Mouse (Mus musculus) heart, adult 9 months (tissue): Measurements from ENCODE around the gene Csf3.
"Not testable (repeated sequence)": the region's sequence is repeated elsewhere in the genome, so short reads cannot be mapped to it uniquely, and the experiment has no call there.

ENCODE experiments used
- DNase-seq, 2 experiments: peaks; one replicate each; pipeline ENCODE4 v3.0.0; 2022; ENCODE audit warnings: low spot score in 2 of 2

The Csf3 gene

DNA sequence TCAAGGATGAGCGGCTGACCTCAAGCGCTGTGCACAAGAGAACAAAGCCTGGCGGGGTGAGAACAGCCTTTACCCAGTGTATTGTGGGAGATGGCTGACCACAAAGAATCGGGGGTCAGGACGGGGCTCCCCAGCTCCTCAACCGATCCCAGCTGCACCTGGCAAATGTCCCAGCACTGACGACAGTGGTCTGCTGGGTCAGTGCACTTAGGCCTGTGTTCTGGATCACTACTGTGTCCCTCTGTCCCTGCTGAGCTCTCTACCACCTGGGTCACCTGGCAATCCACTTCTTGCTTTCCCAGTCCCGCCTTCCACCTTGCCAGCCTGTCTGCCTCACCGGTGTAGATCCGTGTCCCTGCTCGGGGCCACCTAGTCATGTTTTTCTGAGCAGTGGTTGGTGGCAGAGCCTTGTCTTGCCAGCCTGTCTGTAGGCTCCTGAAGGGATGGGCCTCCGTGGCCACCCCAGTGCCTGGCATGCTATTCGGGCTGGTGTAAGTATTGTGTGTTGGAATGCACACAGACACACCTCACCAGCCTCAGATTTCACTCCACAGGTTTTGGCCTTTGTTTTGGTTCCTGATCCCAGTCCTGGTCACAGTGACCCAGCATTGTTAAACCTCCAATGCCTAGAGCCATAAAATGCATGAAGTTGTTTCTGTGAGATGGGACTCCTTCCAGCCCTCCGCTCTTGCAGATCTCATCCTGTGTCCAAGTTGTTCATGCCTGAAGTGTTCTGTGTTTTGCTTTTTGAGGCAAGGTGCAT lies 4.4 kb upstream of the Csf3 start:
- no peak for DNase-seq

DNA sequence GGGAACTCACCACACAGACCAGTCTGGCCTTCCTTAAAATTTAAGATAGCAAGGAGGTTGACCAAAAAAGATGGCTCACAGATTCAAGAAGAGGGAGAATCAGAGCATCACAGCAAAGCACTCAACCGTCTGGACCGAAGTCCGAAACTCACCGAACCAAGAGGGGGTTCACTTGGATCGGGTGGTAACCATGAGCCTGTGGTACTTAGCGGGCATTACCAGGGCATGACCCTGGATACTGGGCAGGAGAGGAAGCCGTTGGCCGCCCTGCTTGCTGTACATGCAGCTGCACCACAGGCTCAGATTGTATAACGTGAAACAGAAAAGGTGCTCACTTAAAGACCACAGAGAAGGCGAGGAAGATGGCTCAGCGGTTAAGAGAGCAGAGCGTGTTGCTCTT lies 3.8 kb upstream of the Csf3 start:
- DNase-seq, result no peak

DNA sequence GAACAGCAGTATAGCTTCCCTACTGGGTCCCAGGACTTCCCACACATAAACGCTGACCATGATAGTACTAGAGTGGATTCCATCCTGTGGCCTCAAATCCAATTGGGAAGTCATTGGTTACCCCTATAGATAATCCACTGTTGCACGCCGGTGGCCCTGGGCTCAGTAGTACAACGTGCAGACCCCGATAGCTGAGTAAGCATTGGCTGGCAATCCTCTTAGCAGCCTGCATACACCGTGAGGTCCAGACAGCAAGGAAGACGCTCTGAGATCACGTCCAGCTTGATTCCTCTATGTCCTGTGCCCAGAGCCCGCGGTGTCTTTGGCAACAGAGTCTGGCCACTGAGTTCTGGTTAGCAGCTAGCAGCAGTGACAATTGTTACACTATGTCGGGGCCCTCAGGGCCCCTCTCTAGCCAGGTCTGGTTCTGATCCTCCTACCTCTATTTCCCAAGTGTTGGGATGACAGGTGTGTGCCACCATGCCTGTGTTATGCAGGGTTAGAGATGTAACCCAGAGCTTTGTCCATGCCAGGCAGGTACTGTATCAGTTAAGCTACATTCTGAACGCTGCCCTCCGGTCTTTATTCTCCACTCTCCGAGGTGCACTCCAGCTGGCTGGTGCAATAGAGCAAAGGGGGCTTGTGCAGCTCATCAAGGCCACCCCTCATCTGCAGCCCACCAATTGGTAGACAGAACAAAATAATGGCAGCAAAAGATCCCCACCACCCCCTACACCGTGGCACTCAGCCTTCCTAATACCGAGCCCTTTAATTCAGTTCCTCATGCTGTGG lies 2.0 kb upstream of the Csf3 start:
- no peak for DNase-seq

DNA sequence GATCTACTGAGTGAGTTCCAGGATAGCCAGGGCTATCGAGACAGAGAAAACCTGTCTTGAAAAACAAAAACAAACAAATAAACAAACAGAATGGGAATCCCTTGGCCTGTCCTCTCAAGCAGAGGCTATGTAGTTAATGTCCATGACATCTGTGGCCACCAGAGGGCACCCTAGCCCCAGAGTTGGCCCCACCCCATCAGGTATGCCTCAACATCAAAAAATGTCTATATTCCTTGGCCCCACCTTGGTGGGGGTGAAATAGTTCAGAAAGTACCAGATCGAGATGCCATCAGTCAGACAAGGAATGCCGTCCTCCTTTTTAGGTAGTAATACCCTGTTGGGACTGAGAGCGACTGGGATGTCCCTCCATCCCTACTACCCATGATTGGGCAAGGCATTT lies 1.2 kb upstream of the Csf3 start:
- DNase-seq, result peak; percentile 63 to 77

DNA sequence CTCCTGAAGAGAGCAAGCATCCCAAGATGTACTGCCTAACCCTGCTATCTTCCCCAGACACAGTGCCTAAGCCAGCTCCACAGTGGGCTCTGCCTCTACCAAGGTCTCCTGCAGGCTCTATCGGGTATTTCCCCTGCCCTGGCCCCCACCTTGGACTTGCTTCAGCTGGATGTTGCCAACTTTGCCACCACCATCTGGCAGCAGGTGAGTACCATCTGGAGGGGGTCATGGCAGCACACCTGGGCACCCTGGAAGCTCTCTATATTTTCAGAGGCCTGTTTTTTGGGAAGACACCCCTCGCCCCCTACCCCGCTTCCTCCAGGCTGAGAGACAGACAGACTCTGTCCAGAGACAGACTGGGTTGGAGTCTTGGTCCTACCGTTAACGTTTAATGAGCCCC lies 1.3 kb downstream of the Csf3 start:
- DNase-seq, result no peak

DNA sequence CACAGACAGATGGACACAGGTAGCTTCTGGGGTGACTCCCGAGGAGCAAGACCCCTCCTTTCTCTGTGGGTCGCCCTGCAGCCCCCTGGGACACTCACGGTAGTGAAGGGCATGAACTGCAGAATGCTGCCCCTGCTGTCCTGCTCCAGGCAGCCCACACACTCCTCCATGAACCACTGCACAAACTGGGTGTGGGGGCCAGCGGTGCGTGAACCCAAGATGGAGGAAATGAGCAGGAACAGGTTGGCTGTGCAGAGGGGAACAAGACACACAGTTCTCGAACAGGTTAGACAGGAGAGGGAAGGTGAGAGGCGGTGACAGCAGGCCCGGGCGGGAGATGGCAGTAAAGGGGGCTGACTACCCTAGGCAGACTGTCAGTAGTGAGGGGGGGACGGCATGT lies 4.0 kb downstream of the Csf3 start:
- DNase-seq, result no peak

DNA sequence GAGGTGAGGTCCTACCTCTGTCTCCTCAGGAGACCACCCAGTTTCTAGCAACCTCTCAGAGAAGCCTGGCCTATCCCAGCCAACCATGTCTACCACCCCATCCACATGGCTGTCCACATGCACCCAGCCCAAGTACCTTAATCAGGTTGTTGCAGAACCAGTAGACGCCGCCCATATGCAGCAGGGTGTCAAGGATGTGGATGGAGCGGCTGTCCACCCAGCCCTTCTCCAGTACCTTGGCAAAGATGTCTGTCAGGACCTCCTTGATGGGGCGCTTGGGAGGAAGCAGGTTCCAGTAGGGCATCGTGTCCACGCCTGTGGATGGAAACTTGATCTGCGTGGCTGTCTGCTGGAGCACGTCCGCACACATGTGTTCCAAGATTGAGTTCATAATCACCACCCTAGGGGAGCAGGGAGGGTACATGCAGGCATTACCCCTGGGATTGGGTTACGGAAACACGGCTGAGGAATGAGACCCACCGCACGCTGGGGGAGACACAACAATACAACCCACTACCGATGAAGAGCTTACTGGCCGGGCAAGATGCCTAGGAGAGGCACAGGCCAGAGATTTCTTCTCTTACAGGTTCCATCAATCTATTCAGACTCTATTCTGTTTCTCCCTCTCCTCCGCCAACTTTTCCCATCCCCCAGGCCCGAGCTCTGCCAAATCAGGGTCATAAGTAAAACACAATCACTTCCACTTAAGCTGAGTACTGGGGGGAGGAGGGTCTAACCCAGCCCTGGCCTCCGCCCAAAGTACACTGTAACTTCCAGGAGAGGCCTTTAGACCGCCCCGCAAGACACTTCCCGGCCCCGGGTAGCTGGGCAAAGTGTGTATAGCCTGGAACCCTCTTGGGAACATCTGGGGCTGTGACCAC lies 6.6 kb downstream of the Csf3 start:
- peak; percentile 64 to 69 for DNase-seq

DNA sequence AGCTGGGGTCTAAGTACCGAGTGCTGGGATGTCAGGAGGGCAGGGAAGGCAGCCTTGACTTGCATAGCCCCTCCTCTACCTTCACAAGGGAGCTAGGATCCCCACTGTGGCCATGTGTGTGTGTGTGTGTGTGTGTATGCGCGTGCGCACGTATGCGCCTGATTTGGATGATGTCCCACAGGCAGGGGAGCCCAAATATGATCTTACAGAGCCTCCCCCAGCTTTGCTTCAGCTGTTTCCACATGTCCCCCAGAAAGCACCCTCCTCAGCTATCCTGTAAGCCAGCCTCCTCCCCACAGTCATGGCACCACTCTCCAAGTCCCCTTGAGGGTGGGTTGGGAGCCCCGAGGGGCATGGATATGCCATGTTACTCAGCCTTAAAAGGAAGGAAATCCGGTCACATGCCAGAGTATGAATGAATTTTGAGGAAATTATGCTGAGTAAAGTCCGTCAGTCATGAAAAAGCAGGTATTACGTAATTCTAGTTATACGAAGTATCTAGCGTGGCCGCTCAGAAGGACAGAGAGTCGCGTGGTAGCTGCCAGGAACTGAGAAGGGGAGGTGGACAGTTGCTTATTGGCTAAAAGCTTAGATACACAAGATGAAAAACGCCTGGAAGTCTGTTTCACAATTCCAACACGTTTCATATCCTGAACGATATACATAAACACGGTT lies 7.4 kb downstream of the Csf3 start:
- peak; percentile 70 to 74 for DNase-seq

DNA sequence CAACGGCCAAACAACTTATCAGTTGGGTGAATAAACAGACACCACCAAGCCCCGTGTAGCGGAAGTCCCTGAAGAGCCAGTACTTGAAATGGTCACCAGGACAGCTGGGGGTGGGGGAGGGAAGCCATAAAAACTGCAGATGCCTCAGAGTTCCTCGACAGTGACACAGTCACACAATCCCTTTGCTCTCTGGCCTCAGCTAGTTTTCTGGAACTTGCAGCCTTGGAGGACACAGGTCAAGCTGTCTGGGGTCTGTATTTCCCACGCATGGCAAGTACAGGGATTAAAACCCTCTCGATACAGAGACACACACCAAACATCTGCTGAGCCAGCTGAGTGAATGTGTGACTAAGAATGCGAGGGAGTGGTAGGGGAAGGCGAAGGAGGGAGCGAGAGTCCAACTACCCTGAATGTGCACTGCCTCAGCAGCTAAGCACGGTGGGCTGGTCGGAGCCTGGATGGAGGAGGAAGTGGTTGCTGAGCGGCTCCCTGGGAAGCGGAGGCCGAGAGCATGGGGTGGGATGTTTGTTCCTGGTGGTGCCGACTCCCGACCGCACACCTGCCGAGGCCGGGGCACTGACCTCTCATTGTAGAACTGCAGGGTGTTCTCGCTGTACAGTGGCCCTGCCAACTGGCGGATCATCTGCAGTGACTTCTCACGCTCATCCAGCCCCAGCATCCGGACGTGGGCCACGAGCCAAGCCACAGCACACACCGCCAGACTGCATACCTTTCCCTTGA lies 8.1 kb downstream of the Csf3 start:
- DNase-seq, result peak; percentile 54 to 56

DNA sequence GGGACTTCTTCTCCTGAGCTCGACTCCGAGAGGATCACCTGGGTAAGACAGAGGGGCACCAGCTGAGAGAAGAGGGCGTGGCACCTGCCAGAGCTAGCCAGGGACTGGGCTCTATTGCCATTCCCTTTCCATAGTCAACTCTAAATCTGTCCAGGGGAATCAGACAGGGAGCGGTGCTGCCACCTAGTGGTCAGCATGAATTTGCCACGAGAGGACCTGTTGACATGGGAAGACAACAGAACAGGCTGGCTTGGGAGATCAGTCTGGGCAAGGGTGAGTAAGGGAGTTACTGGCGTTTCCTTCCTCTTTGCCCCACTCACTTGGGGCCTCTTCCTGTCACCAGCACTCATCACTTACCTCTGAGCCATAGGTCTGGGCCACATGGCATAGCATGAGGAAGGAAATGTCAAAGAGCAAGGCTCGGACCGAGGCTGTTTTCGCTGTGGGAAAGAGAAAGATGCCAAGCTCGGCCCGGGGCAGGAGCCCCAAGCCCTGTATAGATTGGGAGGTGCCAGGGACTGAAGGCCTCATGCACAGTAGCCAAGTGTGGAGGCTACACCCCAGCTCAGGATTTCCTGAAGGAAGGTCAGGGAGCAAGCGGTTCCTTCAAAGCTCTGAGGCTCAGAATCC lies 9.5 kb downstream of the Csf3 start:
- DNase-seq, result peak; percentile 73 to 86

DNA sequence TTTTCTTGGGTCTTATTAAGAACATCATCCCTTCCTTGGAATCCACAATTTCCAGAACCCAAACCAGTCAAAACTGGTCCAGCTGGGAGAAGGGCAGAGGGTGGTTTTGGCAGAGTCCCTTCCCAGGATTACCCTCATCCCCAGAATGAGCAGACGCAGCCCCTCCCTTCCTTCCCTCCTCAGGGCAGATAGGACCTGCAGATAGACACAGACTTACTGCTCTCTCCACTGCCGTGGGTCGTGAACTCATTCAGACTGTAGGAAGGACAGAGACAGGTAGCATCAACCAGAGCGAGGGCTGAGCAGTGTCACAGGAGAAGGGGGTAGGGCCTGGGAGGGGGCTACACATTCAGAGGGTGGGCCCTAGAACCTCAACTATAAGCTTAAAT lies 10.0 kb downstream of the Csf3 start:
- DNase-seq, result no peak

DNA sequence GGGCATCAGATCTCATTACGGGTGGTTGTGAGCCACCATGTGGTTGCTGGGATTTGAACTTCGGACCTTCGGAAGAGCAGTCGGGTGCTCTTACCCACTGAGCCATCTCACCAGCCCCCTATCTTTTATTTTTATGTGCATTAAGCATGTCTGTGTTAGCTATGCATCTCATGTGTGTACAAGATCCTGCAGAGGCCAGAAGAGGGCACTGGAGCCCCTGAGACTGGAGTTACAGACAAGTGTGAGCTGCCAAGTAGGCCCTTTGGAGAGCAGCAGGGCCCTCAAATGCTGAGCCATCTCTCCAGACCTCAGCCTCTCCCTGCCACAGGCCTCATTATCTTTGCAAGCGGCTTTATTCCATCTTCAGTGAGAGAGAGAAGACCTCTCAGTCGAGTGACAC lies 10.9 kb downstream of the Csf3 start:
- DNase-seq, result not testable (repeated sequence)

DNA sequence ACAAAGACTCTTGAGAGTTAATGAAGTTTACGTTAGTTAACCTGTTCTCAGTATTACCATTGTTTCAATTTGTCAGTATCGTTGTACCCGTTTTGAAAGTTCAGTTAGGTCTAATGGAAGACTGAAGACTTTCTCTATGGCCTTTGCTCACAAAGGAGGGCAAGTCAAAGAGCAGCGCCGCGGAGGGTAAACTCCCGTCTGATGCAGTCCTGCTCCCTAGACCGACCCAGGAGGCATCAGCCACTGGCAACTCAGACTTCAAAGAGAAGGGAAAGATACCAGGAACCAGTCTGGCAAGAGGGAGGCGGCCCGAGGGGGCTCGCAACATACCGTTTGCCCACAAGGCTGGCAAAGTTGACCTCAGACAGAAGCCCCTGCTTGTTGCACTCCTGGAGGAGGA lies 12.6 kb downstream of the Csf3 start:
- no peak for DNase-seq

DNA sequence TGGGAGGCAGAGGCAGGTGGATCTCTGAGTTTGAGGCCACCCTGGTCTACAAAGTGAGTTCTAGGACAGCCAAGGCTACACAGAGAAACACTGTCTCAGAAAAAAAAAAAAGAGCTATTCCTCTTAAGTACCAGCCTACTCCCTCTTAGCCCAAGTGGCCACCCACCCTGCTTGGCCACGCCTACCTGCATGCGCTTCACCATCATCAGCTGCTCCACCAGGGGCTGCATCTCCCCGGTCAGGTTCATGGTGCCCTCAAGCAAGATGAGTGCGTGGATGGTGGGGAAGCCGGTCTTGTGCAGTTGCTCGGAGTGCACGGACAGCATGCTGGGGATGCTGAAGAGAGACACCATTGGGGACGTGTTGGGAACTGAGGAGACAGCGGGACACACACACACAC lies 14.9 kb downstream of the Csf3 start:
- no peak for DNase-seq

DNA sequence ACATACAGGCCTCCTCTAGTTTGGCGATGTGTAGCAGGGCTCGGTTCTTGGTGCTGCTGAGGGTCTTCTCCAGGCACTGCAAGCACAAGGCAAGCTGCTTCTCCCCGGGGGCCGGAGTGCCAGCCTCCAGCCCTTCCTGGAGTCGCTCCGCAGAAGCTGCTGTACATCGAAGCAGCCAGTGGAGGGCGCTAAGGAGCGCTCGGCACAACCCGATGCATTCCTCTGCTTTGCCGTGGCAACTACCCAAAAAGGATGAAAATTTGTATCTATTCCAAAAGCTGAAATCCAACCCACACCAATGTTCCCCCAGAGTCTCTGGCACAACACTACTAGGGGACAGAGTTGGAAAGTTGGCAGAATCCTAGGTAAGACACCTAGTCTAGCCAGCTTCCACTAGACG lies 16.8 kb downstream of the Csf3 start:
- DNase-seq, result peak; percentile 60 to 72

DNA sequence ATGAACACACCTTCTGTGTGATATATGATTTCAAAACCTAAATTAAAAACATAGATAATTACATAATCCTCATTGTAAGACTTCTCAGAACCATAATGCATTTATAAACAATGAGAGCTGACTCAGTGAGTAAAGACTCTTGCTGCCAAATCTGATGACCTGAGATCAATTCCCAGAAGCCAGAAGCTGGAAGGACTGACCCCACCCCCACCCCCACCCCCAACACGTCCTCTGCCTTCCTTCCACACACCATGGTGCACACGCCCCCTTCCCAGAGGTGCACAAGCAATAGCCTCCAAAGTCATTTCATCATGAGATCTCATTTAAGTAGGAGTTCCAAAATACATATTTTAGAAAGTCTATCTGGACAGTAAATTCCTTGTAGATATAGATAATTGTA lies 19.7 kb downstream of the Csf3 start:
- no peak for DNase-seq

DNA sequence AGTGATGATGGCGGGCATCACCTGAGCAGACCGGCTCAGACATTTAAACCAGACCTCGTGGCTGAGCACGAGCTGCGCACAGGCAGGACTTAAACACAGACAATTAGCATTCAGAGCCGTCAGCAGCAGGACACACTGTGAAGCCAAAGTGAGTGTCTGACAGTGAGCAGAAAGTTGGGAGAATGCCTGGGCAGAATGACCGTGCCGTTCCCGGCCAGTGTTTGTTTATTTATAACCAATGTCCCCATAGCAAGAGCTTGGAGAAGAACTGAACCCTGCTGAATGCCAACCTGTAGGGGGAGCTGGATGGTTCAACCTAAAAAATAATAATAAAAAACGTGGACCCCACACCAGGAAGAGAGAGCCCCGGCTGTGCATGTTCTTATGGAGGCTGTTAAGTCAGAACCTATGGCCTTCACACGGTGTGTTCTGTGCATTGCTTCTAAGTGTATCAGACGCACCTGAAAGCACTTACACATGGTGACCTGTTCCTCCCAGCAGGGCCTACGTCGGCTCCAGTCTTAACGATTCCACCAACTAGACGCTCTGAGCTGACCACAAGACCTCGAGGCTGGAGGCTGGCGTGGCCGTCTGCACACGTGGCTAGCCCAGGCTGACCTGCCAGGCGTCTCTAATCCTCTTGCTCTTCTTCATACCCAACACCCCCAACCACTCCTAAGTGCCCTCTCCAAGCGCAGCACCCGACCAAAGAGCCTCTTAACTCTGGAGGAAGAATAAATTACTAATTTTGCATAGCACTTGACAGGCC lies 20.6 kb downstream of the Csf3 start:
- peak; percentile 87 to 91 for DNase-seq

DNA sequence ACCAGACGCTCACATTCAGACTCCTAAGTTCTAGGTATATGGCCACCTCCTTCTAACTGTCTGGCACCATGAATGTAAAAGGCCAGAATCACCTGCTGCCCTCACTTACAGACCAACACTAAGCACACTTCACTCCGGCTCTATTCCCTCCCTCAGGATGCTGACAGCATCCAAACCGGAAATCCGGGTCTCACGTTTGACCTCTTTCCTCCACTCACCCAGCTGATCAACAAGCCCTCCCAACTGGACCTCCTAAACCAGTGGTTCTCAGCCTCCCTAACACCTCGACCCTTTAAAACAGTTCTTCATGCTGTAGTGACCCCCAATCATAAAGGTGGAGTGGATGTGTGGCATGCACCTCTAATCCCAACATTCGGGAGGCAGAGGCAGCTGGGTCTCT lies 22.0 kb downstream of the Csf3 start:
- DNase-seq, result no peak

DNA sequence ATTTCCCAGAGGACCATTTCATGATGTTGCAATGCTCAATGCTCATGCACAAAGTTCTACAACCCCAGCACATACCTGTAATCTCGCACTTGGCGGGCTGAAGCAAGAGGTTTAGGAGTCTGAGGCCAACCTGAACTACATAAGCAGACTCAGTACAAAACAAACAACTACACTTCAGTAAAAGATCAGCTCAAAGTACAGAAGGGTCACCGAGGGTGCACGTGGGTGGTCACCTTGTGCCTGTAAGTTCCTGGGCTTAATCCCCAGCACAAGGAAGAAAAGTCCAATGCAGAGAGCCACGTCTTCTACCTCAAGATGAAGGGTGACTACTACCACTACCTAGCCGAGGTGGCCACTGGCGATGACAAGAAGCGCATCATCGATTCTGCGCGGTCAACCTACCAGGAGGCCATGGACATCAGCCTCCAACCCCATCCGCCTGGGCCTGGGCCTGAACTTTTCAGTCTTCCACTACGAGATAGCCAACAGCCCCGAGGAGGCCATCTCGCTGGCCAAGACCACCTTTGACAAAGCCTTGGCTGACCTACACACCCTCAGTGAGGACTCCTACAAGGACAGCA lies 25.0 kb downstream of the Csf3 start:
- DNase-seq, result no peak
